Comparison of ENCODE assay signal across 10 mouse cellular contexts in genomic region chr10:77569973-77570658, GRCm38 (mm10). TPM values are rescaled to one million over a fixed set of nuclear protein-coding genes. Genes with fewer than 3 reads are reported as not detected.
A peak's percentile ranks its signal among the peaks of the same experiment; 100 is the strongest.
DNase-seq lines count a peak whose midpoint lies in the region; ATAC-seq and TF ChIP-seq lines count a peak whose summit lies in the region.
"Had no signal": no experiment of that assay in that cellular context is flagged by ENCODE, and none has a peak within 500 bp of the region (broad histone marks: within the 10 kb centered on the region; RNA-seq: fewer than 3 reads in every experiment).

No protein-coding gene starts in this region.

- peak; percentile 39 for DNase-seq in embryonic facial prominence, embryonic 11.5 days (ENCODE audit: low spot score)
- peak; percentile 64 to 71 for DNase-seq in kidney, adult 8-10 months
- DNase-seq in right cerebral cortex, adult 2 months (ENCODE audit: low spot score in 2 of 2): no peak
- DNase-seq in adrenal gland, adult 2 months: no peak

- no peaks in the 10 kb centered on the region for H3K27me3 ChIP-seq in ES-Bruce4 (ENCODE audit: control insufficient read depth, insufficient read depth, low read length, poor library complexity, severe bottlenecking)
- no peaks in the 10 kb centered on the region for H3K27me3 ChIP-seq in embryonic facial prominence, embryonic 11.5 days (ENCODE audit: control insufficient read depth, insufficient read depth, low read length)
- H3K27me3 ChIP-seq in liver, embryonic 16.5 days (ENCODE audit: control insufficient read depth, insufficient read depth, low read depth, low read length): no peaks in the 10 kb centered on the region

- H3K4me2 ChIP-seq in embryonic facial prominence, embryonic 11.5 days (ENCODE audit: low read depth, low read length): no peak overlapping the region
- H3K4me2 ChIP-seq in liver, embryonic 16.5 days (ENCODE audit: low read depth, low read length): no peak overlapping the region
- H3K4me2 ChIP-seq: heart, embryonic 13.5 days had no signal

- TF ChIP-seq POLR2A in ES-Bruce4 (IDR thresholded peaks at IDR 0.05; ENCODE audit: insufficient read depth, low read length): no peak

- H3K9me3 ChIP-seq in ES-Bruce4 (replicated peaks; ENCODE audit: control insufficient read depth, insufficient read depth, low read length, poor library complexity, severe bottlenecking): no peaks in the 10 kb centered on the region
- H3K9me3 ChIP-seq in embryonic facial prominence, embryonic 11.5 days (replicated peaks; ENCODE audit: control insufficient read depth, low read length): no peaks in the 10 kb centered on the region
- H3K9me3 ChIP-seq in liver, embryonic 16.5 days (replicated peaks; ENCODE audit: control insufficient read depth, low read length): no peaks in the 10 kb centered on the region
- H3K9me3 ChIP-seq: heart, embryonic 13.5 days had no signal

- peak; percentile 85; the same call in 1 of the 2 replicates for TF ChIP-seq EP300 in ES-Bruce4 (IDR thresholded peaks at IDR 0.05; ENCODE audit: insufficient read depth, low read depth, low read length)

- no peak for ATAC-seq in embryonic facial prominence, embryonic 11.5 days (replicated peaks; ENCODE audit: insufficient number of reproducible peaks, low FRiP score, low TSS enrichment, low read depth)
- peak; percentile 66 for ATAC-seq in liver, embryonic 16.5 days (ENCODE audit: low read depth)
- ATAC-seq in frontal cortex, adult (ENCODE audit: low TSS enrichment): no peak

- 51% methylated on average over 6 of the region's 6 CpGs for WGBS in embryonic facial prominence, embryonic 11.5 days
- 50% methylated on average over 6 of the region's 6 CpGs for WGBS in liver, embryonic 16.5 days (ENCODE audit: insufficient replicate concordance)

- no peak overlapping the region for H3K9ac ChIP-seq in ES-Bruce4 (ENCODE audit: low read depth, poor library complexity, severe bottlenecking)
- H3K9ac ChIP-seq in embryonic facial prominence, embryonic 11.5 days (replicated peaks; ENCODE audit: low read length): no peak overlapping the region
- no peak overlapping the region for H3K9ac ChIP-seq in liver, embryonic 16.5 days (ENCODE audit: low read depth, low read length)
- H3K9ac ChIP-seq: heart, embryonic 13.5 days had no signal

- no peaks in the 10 kb centered on the region for H3K36me3 ChIP-seq in ES-Bruce4 (ENCODE audit: control insufficient read depth, insufficient read depth, low read length, poor library complexity, severe bottlenecking)
- no peaks in the 10 kb centered on the region for H3K36me3 ChIP-seq in embryonic facial prominence, embryonic 11.5 days (replicated peaks; ENCODE audit: control insufficient read depth, insufficient read depth, low read depth, low read length)
- no peaks in the 10 kb centered on the region for H3K36me3 ChIP-seq in liver, embryonic 16.5 days (ENCODE audit: control insufficient read depth, insufficient read depth)
- H3K36me3 ChIP-seq: heart, embryonic 13.5 days had no signal

- no peak overlapping the region for H3K4me3 ChIP-seq in ES-Bruce4 (ENCODE audit: low read depth, low read length)
- no peak overlapping the region for H3K4me3 ChIP-seq in embryonic facial prominence, embryonic 11.5 days (ENCODE audit: low read depth, low read length)
- H3K4me3 ChIP-seq in liver, embryonic 16.5 days (ENCODE audit: low read depth, low read length): no peak overlapping the region
- H3K4me3 ChIP-seq: heart, embryonic 13.5 days had no signal

- TF ChIP-seq CTCF in ES-Bruce4 (IDR thresholded peaks at IDR 0.05; ENCODE audit: low read depth, low read length): no peak

- H3K4me1 ChIP-seq in ES-Bruce4 (ENCODE audit: control insufficient read depth, insufficient read depth, low read length): peaks cover 6% of the 10 kb centered on the region
- no peaks in the 10 kb centered on the region for H3K4me1 ChIP-seq in embryonic facial prominence, embryonic 11.5 days (ENCODE audit: control insufficient read depth, insufficient read depth, low read length)
- peaks cover 6% of the 10 kb centered on the region for H3K4me1 ChIP-seq in liver, embryonic 16.5 days (ENCODE audit: control insufficient read depth, low read depth, low read length)
- H3K4me1 ChIP-seq: heart, embryonic 13.5 days had no signal

- H3K27ac ChIP-seq in ES-Bruce4 (ENCODE audit: insufficient read depth, low read length): peak overlapping the region; percentile 26
- H3K27ac ChIP-seq in embryonic facial prominence, embryonic 11.5 days (replicated peaks; ENCODE audit: low read depth, low read length): no peak overlapping the region
- no peak overlapping the region for H3K27ac ChIP-seq in liver, embryonic 16.5 days (ENCODE audit: low read length)
- H3K27ac ChIP-seq: heart, embryonic 13.5 days had no signal

RNA-seq across cellular contexts. Expression of gene Pttg1ip, which starts 11.4 kb away (rescaled TPM):
- polyA plus RNA-seq in ES-Bruce4 (2011; ENCODE audit: insufficient read depth, insufficient read length, low read depth, missing spikeins): 83.2 and 89.6 TPM in 2 replicates
- polyA plus RNA-seq in embryonic facial prominence, embryonic 11.5 days (2014; fragmentation: Nextera tagmentation; extraction: Ambion mirVana): 89.2 and 95.6 TPM in 2 replicates
- polyA plus RNA-seq in liver, embryonic 16.5 days (2015; fragmentation: Nextera tagmentation; extraction: Ambion mirVana): 87.3 and 94.5 TPM in 2 replicates
- total RNA-seq in adrenal gland, adult 2 months (2021): 100 to 1,000 TPM; 174 to 202 TPM
- polyA plus RNA-seq in adrenal gland, adult 2 months (2012; rRNA removed): 127 and 165 TPM in 2 replicates

RNA-seq across cellular contexts. Expression of gene Sumo3, which starts 35.8 kb away (rescaled TPM):
- 218 and 242 TPM in 2 replicates for polyA plus RNA-seq in ES-Bruce4 (2011; ENCODE audit: insufficient read depth, insufficient read length, low read depth, missing spikeins)
- polyA plus RNA-seq in embryonic facial prominence, embryonic 11.5 days (2014; fragmentation: Nextera tagmentation; extraction: Ambion mirVana): 382 and 410 TPM in 2 replicates
- polyA plus RNA-seq in liver, embryonic 16.5 days (2015; fragmentation: Nextera tagmentation; extraction: Ambion mirVana): 82.3 and 92.2 TPM in 2 replicates
- total RNA-seq in adrenal gland, adult 2 months (2021): 100 to 1,000 TPM in 1 of 2 experiments, 10 to 100 TPM in 1; 97.7 to 104 TPM
- polyA plus RNA-seq in adrenal gland, adult 2 months (2012; rRNA removed): 83.8 and 91.1 TPM in 2 replicates

RNA-seq across cellular contexts. Expression of gene Gm49325, which starts 35.9 kb away (rescaled TPM):
- 50.7 and 57.6 TPM in 2 replicates for polyA plus RNA-seq in ES-Bruce4 (2011; ENCODE audit: insufficient read depth, insufficient read length, low read depth, missing spikeins)
- polyA plus RNA-seq in embryonic facial prominence, embryonic 11.5 days (2014; fragmentation: Nextera tagmentation; extraction: Ambion mirVana): 1.6 TPM in 1 of 2 replicates, not detected in the other
- polyA plus RNA-seq in liver, embryonic 16.5 days (2015; fragmentation: Nextera tagmentation; extraction: Ambion mirVana): 0.61 TPM in 1 of 2 replicates, not detected in the other
- 10 to 100 TPM; 27.5 to 28.5 TPM for total RNA-seq in adrenal gland, adult 2 months (2021)
- not detected in 2 replicates for polyA plus RNA-seq in adrenal gland, adult 2 months (2012; rRNA removed)
- total RNA-seq: megakaryocyte progenitor cell, adult 5-6 weeks had no signal
- polyA plus RNA-seq: heart, embryonic 13.5 days; testis, adult 2 months had no signal

RNA-seq across cellular contexts. Expression of gene Itgb2, which starts 40.1 kb away (rescaled TPM):
- 0.61 and 0.82 TPM in 2 replicates for polyA plus RNA-seq in ES-Bruce4 (2011; ENCODE audit: insufficient read depth, insufficient read length, low read depth, missing spikeins)
- polyA plus RNA-seq in embryonic facial prominence, embryonic 11.5 days (2014; fragmentation: Nextera tagmentation; extraction: Ambion mirVana): 1.3 and 1.4 TPM in 2 replicates
- polyA plus RNA-seq in liver, embryonic 16.5 days (2015; fragmentation: Nextera tagmentation; extraction: Ambion mirVana): 18.2 and 20.6 TPM in 2 replicates
- 1 to 10 TPM; 9.5 to 9.8 TPM for total RNA-seq in adrenal gland, adult 2 months (2021)
- 5.1 and 7.4 TPM in 2 replicates for polyA plus RNA-seq in adrenal gland, adult 2 months (2012; rRNA removed)

RNA-seq across cellular contexts. Expression of gene Ube2g2, which starts 52.0 kb away (rescaled TPM):
- 40.2 and 43.2 TPM in 2 replicates for polyA plus RNA-seq in ES-Bruce4 (2011; ENCODE audit: insufficient read depth, insufficient read length, low read depth, missing spikeins)
- polyA plus RNA-seq in embryonic facial prominence, embryonic 11.5 days (2014; fragmentation: Nextera tagmentation; extraction: Ambion mirVana): 41.2 and 44.1 TPM in 2 replicates
- polyA plus RNA-seq in liver, embryonic 16.5 days (2015; fragmentation: Nextera tagmentation; extraction: Ambion mirVana): 43.7 and 46.3 TPM in 2 replicates
- 10 to 100 TPM; 50.0 to 55.0 TPM for total RNA-seq in adrenal gland, adult 2 months (2021)
- polyA plus RNA-seq in adrenal gland, adult 2 months (2012; rRNA removed): 27.9 and 37.4 TPM in 2 replicates

Comparison
In these comparisons a context has a peak if more than half of its experiments do, and no peak if none do; other contexts are left out.
1. DNase-seq: peak in embryonic facial prominence, embryonic 11.5 days (single experiment) and kidney, adult 8-10 months (2 of 2); none in right cerebral cortex, adult 2 months (0 of 2) and adrenal gland, adult 2 months (single experiment).
2. RNA of gene Gm49325, which starts 35.9 kb away (polyA plus RNA-seq): 50.7 to 57.6 TPM in ES-Bruce4; 1.6 TPM in embryonic facial prominence, embryonic 11.5 days, not detected in adrenal gland, adult 2 months and 0.61 TPM in liver, embryonic 16.5 days; every median in the first group is over 10 times any median in the second.